Mouse (Mus musculus): ENCODE measurements around the gene Uevld.

Gene Uevld

GRCm38 (mm10) chr7:46876841-46877240 is 81.5 kb downstream of the Uevld start:
- in situ Hi-C loops (cut with MboI): no loop called here

Measured in mature B cell (primary cell).